Mouse (Mus musculus) telencephalon, adult 2 months (tissue): ENCODE data around the gene H2-M10.4.
"Not testable (repeated sequence)": the region's sequence is repeated elsewhere in the genome, so short reads cannot be mapped to it uniquely, and the experiment has no call there.

ENCODE experiments used
- DNase-seq: peaks from one replicate; pipeline ENCODE4 v3.0.0-alpha.2; 2011; ENCODE audit warnings: low read depth, low spot score

H2-M10.4 gene

GRCm38 (mm10) chr17:36462234-36462633 lies at the start of gene H2-M10.4:
Gene H2-M10.4, minus strand, starts transcription at chr17:36462334.
- DNase-seq, result no peak

- DNase-seq, result no peak
Measured at GRCm38 (mm10) chr17:36503910-36504309, 41.8 kb upstream of the H2-M10.4 start.

- DNase-seq, result no peak
Measured at GRCm38 (mm10) chr17:36500435-36500834, 38.3 kb upstream of the H2-M10.4 start.

GRCm38 (mm10) chr17:36488181-36488580 lies 26.0 kb upstream of the H2-M10.4 start:
- DNase-seq, result not testable (repeated sequence)

- no peak for DNase-seq
Measured at GRCm38 (mm10) chr17:36486687-36487230, 24.6 kb upstream of the H2-M10.4 start.

- no peak for DNase-seq
Measured at GRCm38 (mm10) chr17:36483865-36484264, 21.7 kb upstream of the H2-M10.4 start.

- DNase-seq, result no peak
Measured at GRCm38 (mm10) chr17:36456260-36456659, 5.9 kb downstream of the H2-M10.4 start.

- no peak for DNase-seq
Measured at GRCm38 (mm10) chr17:36431411-36431810, 30.7 kb downstream of the H2-M10.4 start.

- DNase-seq, result peak; percentile 18
Measured at GRCm38 (mm10) chr17:36418091-36418754, 43.9 kb downstream of the H2-M10.4 start.

- DNase-seq, result no peak
Measured at GRCm38 (mm10) chr17:36417416-36417815, 44.7 kb downstream of the H2-M10.4 start.

- no peak for DNase-seq
Measured at GRCm38 (mm10) chr17:36415407-36415806, 46.7 kb downstream of the H2-M10.4 start.

GRCm38 (mm10) chr17:36414361-36414760 lies 47.8 kb downstream of the H2-M10.4 start:
- no peak for DNase-seq
